In the genomic region with DNA sequence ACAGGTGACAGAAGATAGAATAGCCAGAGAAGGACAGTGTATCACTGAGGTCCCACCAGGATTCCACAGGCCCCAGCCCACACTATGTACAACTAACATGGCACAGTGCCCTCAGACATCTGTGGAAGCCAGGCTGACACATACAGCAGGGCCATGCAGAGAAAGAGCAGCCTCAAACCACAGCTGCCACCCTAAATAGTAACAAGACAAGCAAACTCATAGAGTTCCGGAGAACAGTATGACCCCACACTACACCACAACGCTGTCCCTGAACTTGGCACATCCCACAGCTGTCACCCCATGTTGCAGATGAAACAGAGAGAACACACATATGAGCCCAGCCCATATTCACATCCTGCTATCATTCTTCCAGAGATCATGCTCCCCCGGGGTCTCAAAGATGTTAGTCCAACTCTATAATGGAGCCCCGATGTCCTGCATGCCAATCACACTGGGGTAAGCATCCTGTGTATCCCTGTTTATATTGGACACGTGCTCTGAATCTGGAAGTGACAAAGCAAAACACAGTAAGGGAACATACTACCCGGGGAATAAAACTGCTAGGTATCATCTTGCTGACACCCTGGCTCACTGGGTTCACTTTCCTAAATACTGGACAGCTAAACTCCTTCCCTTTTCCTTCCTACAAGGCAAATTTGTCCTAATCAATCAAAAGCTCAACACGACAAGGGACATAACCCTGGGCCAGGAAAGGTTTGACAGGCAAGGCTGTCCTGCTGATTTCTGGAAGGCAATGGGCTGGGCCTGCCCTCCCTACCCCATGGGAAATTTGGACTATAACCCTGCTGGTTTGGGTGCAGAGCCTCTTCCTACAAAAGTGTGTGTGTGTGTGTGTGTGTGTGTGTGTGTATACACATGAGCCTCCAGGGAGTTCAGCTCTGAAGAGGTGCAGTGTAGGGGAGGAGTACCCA, we compare ENCODE assay signal across 8 mouse cellular contexts. TPM values are rescaled to one million over a fixed set of nuclear protein-coding genes. Genes with fewer than 3 reads are reported as not detected.
DNase-seq lines count a peak whose midpoint lies in the region; ATAC-seq and TF ChIP-seq lines count a peak whose summit lies in the region.

No protein-coding gene starts in this region.

- no peak for TF ChIP-seq CTCF in kidney, postnatal 0 days (IDR thresholded peaks at IDR 0.05; ENCODE audit: low read depth)

- peaks cover 17% of the 10 kb centered on the region for H3K4me1 ChIP-seq in kidney, postnatal 0 days (replicated peaks; ENCODE audit: insufficient read depth, low read length)
- peaks cover 13% of the 10 kb centered on the region for H3K4me1 ChIP-seq in forebrain, embryonic 14.5 days (ENCODE audit: control insufficient read depth, insufficient read depth, low read length)
- peaks cover 48% of the 10 kb centered on the region for H3K4me1 ChIP-seq in liver, embryonic 16.5 days (ENCODE audit: control insufficient read depth, low read depth, low read length)

- no peak for ATAC-seq in kidney, postnatal 0 days (replicated peaks; ENCODE audit: low FRiP score, low read depth)
- no peak for ATAC-seq in forebrain, embryonic 14.5 days
- ATAC-seq in liver, embryonic 16.5 days (ENCODE audit: low read depth) = no peak
- no peak for ATAC-seq in megakaryocyte-erythroid progenitor cell, adult 5-6 weeks (replicated peaks; ENCODE audit: low FRiP score, low TSS enrichment, poor library complexity, severe bottlenecking)

- no peaks in the 10 kb centered on the region for H3K27me3 ChIP-seq in kidney, postnatal 0 days (ENCODE audit: insufficient read depth, low read length)
- no peaks in the 10 kb centered on the region for H3K27me3 ChIP-seq in forebrain, embryonic 14.5 days (replicated peaks; ENCODE audit: control insufficient read depth, insufficient read depth, low read length)
- no peaks in the 10 kb centered on the region for H3K27me3 ChIP-seq in liver, embryonic 16.5 days (ENCODE audit: control insufficient read depth, insufficient read depth, low read depth, low read length)

- no peak for DNase-seq in kidney, postnatal 0 days (ENCODE audit: low spot score)
- no peak for DNase-seq in kidney, postnatal 4 days
- DNase-seq in NIH3T3 (ENCODE audit: low read depth) = peak; percentile 31
- DNase-seq in forebrain, embryonic 14.5 days (ENCODE audit: low spot score) = no peak
- no peak for DNase-seq in urinary bladder, adult 18-20 months (ENCODE audit: low spot score in 2 of 2)
- DNase-seq in thymus, postnatal 14 days = no peak

- H3K36me3 ChIP-seq in kidney, postnatal 0 days (ENCODE audit: insufficient read depth, low read length) = peaks cover 16% of the 10 kb centered on the region
- H3K36me3 ChIP-seq in forebrain, embryonic 14.5 days (ENCODE audit: control insufficient read depth, insufficient read depth, low read length) = peaks cover 30% of the 10 kb centered on the region
- peaks cover 21% of the 10 kb centered on the region for H3K36me3 ChIP-seq in liver, embryonic 16.5 days (ENCODE audit: control insufficient read depth, insufficient read depth)

- peak overlapping the region; percentile 90 for H3K4me3 ChIP-seq in kidney, postnatal 0 days (replicated peaks; ENCODE audit: low read depth, low read length)
- peak overlapping the region; percentile 85 for H3K4me3 ChIP-seq in forebrain, embryonic 14.5 days (ENCODE audit: low read depth, low read length)
- H3K4me3 ChIP-seq in liver, embryonic 16.5 days (ENCODE audit: low read depth, low read length) = peak overlapping the region; percentile 93

- 66% methylated on average over 7 of the region's 7 CpGs for WGBS in kidney, postnatal 0 days
- WGBS in forebrain, embryonic 14.5 days = 85% methylated on average over 7 of the region's 7 CpGs
- 32% methylated on average over 7 of the region's 7 CpGs for WGBS in liver, embryonic 16.5 days (ENCODE audit: insufficient replicate concordance)

- peak overlapping the region; percentile 85 for H3K4me2 ChIP-seq in kidney, postnatal 0 days (ENCODE audit: low read length)
- peak overlapping the region; percentile 91 for H3K4me2 ChIP-seq in forebrain, embryonic 14.5 days (ENCODE audit: low read length)
- H3K4me2 ChIP-seq in liver, embryonic 16.5 days (ENCODE audit: low read depth, low read length) = peak overlapping the region; percentile 91

- no peaks in the 10 kb centered on the region for H3K9me3 ChIP-seq in kidney, postnatal 0 days (replicated peaks; ENCODE audit: low read length)
- H3K9me3 ChIP-seq in forebrain, embryonic 14.5 days (replicated peaks; ENCODE audit: control insufficient read depth, low read length) = no peaks in the 10 kb centered on the region
- no peaks in the 10 kb centered on the region for H3K9me3 ChIP-seq in liver, embryonic 16.5 days (replicated peaks; ENCODE audit: control insufficient read depth, low read length)

- H3K9ac ChIP-seq in kidney, postnatal 0 days (ENCODE audit: low read depth, low read length) = peak overlapping the region; percentile 83
- H3K9ac ChIP-seq in forebrain, embryonic 14.5 days (ENCODE audit: low read length) = peak overlapping the region; percentile 95
- peak overlapping the region; percentile 96 for H3K9ac ChIP-seq in liver, embryonic 16.5 days (ENCODE audit: low read depth, low read length)

- no peak overlapping the region for H3K27ac ChIP-seq in kidney, postnatal 0 days
- peak overlapping the region; percentile 98 for H3K27ac ChIP-seq in forebrain, embryonic 14.5 days (ENCODE audit: low read depth, low read length)
- peak overlapping the region; percentile 98 for H3K27ac ChIP-seq in liver, embryonic 16.5 days (ENCODE audit: low read length)

RNA-seq across cellular contexts. Expression of a gene that starts 1.7 kb away (rescaled TPM):
- polyA plus RNA-seq in kidney, postnatal 0 days (2015; fragmentation: Nextera tagmentation; extraction: Ambion mirVana) = 252 and 261 TPM in 2 replicates
- 497 and 526 TPM in 2 replicates for polyA plus RNA-seq in forebrain, embryonic 14.5 days (2014; fragmentation: Nextera tagmentation; extraction: Ambion mirVana)
- polyA plus RNA-seq in liver, embryonic 16.5 days (2015; fragmentation: Nextera tagmentation; extraction: Ambion mirVana) = 159 and 168 TPM in 2 replicates
- total RNA-seq in megakaryocyte-erythroid progenitor cell, adult 5-6 weeks (2014; fragmentation: Nextera tagmentation) = 208 and 216 TPM in 2 replicates
- 136 and 192 TPM in 2 replicates for total RNA-seq in megakaryocyte-erythroid progenitor cell, adult 5-6 weeks (2017)

RNA-seq across cellular contexts. Expression of a gene that starts 54.9 kb away (rescaled TPM):
- 6.7 and 7.4 TPM in 2 replicates for polyA plus RNA-seq in kidney, postnatal 0 days (2015; fragmentation: Nextera tagmentation; extraction: Ambion mirVana)
- 2.4 TPM in 2 replicates for polyA plus RNA-seq in forebrain, embryonic 14.5 days (2014; fragmentation: Nextera tagmentation; extraction: Ambion mirVana)
- 24.9 and 31.0 TPM in 2 replicates for polyA plus RNA-seq in liver, embryonic 16.5 days (2015; fragmentation: Nextera tagmentation; extraction: Ambion mirVana)
- total RNA-seq in megakaryocyte-erythroid progenitor cell, adult 5-6 weeks (2014; fragmentation: Nextera tagmentation) = 23.4 and 35.0 TPM in 2 replicates
- 14.8 and 15.1 TPM in 2 replicates for total RNA-seq in megakaryocyte-erythroid progenitor cell, adult 5-6 weeks (2017)
